Mouse (Mus musculus) midbrain, postnatal 0 days (tissue): ENCODE measurements at regions not wholly inside any gene's neighbourhood (a gene's known extent, or its start where the extent isn't known, plus 50 kb on each side); places are given as distances from the start of the nearest gene placed in this dataset.

Source experiments
- ATAC-seq: fragments of 200-750 bp; cut with Nextera tagmentation; 2 replicates; pipeline ENCODE4 v1.8.0; 2017; ENCODE audit warnings: moderate number of reproducible peaks, mild to moderate bottlenecking, moderate TSS enrichment, moderate library complexity; ENCODE audit not compliant: low FRiP score
- DNase-seq: peaks from one replicate; pipeline ENCODE4 v3.0.0-alpha.2; 2015; ENCODE audit warnings: low spot score
- H3K27ac ChIP-seq: fragments of 300-500 bp; sonication (generic); 2 replicates; pipeline ENCODE4 v1.5.1; 2014; ENCODE audit warnings: low read depth, mild to moderate bottlenecking, low read length, mixed read lengths
- H3K27me3 ChIP-seq: fragments of 300-500 bp; sonication (generic); 2 replicates; pipeline ENCODE4 v1.6.1; 2014; ENCODE audit warnings: low read length, control low read depth, mixed read lengths; ENCODE audit not compliant: insufficient read depth
- H3K36me3 ChIP-seq: fragments of 300-500 bp; sonication (generic); 2 replicates; pipeline ENCODE4 v1.6.1; 2014; ENCODE audit warnings: low read length, control low read depth, mixed read lengths; ENCODE audit not compliant: insufficient read depth
- H3K4me1 ChIP-seq: fragments of 300-500 bp; sonication (generic); 2 replicates; pipeline ENCODE4 v1.6.1; 2014; ENCODE audit warnings: mild to moderate bottlenecking, control low read depth, antibody characterized with exemption, low read length, mixed read lengths; ENCODE audit not compliant: insufficient read depth
- H3K4me2 ChIP-seq: fragments of 300-500 bp; sonication (generic); 2 replicates; pipeline ENCODE4 v1.6.1; 2014; ENCODE audit warnings: low read depth, mild to moderate bottlenecking, low read length, mixed read lengths; ENCODE audit not compliant: poor library complexity, severe bottlenecking
- H3K4me3 ChIP-seq: fragments of 300-500 bp; sonication (generic); 2 replicates; pipeline ENCODE4 v1.5.1; 2014; ENCODE audit warnings: low read depth, mild to moderate bottlenecking, low read length, moderate library complexity
- H3K9ac ChIP-seq: fragments of 300-500 bp; sonication (generic); replicated peaks from 2 replicates; pipeline ENCODE4 v1.6.1; 2014; ENCODE audit warnings: mild to moderate bottlenecking, low read length, moderate library complexity, mixed read lengths; ENCODE audit not compliant: poor library complexity, severe bottlenecking
- H3K9me3 ChIP-seq: fragments of 300-500 bp; sonication (generic); 2 replicates; pipeline ENCODE4 v1.6.1; 2016; ENCODE audit warnings: low read length, control low read depth
- CTCF ChIP-seq: IDR thresholded peaks from 2 replicates; pipeline ENCODE4 v1.5.1; 2016; ENCODE audit warnings: antibody characterized with exemption, mild to moderate bottlenecking
- WGBS: fragments of 180-500 bp; shearing (Covaris S2); extraction: QIAGEN DNeasy Blood & Tissue Kit; methylation state at CpG from one replicate; pipeline ENCODE4 v1.1.7; 2014; 5-methylcytosine and 5-hydroxymethylcytosine counted together

GRCm38 (mm10) chr6:22538254-22538653 is 182.2 kb upstream of the Fam3c start:
- Histone ChIP-seq H3K4me3 (no peak overlapping the region), H3K9me3 (no peaks in the 10 kb centered on the region), H3K4me2 (no peak overlapping the region), H3K27me3 (no peaks in the 10 kb centered on the region), H3K4me1 (no peaks in the 10 kb centered on the region), H3K27ac (no peak overlapping the region), H3K9ac (no peak overlapping the region), H3K36me3 (no peaks in the 10 kb centered on the region)
- TF ChIP-seq CTCF = no peak
- 95% methylated on average over 4 of the region's 4 CpGs for WGBS
- DNase-seq (no peak), ATAC-seq (no peak)

DNA sequence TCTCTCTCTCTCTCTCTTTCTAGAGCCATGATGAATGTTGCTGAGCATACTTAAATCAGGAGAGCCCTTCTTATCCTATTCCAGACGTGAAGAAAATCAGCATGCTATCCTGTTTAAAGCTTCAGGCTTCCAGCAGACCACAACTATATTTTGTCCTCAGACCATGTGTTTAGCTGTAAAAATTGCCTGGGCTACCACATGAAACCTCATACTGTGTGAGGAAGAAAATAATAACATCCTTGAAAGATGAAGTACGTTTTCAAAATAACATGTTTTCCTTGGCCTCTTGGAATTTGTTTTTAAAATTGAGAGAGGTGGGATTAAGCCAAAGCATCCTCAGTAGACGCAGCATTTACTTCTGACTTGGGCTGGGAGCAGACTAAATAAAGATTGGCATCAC is 168.3 kb upstream of the Fam3c start:
- Histone ChIP-seq H3K36me3 (no peaks in the 10 kb centered on the region), H3K9ac (no peak overlapping the region), H3K9me3 (no peaks in the 10 kb centered on the region), H3K4me2 (no peak overlapping the region), H3K27ac (no peak overlapping the region), H3K4me1 (no peaks in the 10 kb centered on the region), H3K27me3 (no peaks in the 10 kb centered on the region), H3K4me3 (no peak overlapping the region)
- DNase-seq = no peak
- no peak for TF ChIP-seq CTCF
- no peak for ATAC-seq
- WGBS = 60% methylated on average over 3 of the region's 3 CpGs

DNA sequence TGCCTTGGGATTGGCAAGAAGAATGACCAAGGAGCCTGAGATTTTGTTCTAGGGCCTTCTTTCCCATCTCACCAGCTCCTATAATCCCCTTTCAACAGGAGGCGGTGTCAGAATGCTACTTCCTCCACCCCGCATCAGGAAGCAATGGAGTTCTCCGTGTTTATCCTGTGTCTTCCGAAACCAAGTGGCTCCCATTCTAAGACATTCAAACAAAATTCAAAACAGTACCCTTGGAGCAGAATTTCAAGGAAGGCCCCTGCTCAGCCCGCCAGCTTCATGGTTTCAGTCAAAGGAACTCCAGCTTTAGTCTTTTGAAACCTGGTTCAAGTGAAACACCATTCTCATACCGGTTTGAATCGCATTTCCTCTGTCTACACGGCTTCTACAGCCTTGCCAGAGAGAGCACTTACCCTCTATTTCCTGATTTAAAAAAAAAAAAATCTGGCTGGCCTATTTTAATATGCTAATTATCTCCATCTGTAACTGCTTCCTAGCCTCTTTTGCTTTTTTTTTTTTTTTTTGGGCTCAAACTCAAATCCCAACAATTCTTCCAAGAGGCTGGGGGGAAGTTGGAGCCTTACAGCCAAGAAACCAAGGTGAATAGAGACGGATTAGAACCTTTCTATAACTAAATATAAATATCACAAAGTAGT is 167.7 kb upstream of the Fam3c start:
- no peaks in the 10 kb centered on the region for H3K36me3 ChIP-seq
- no peak for TF ChIP-seq CTCF
- 74% methylated on average over 9 of the region's 9 CpGs for WGBS
- 0 out of 2 replicates have a peak overlapping the region, but pooled peaks have one; percentile 32 for H3K27ac ChIP-seq
- no peak overlapping the region for H3K4me2 ChIP-seq
- H3K27me3 ChIP-seq = no peaks in the 10 kb centered on the region
- DNase-seq (peak; percentile 37), ATAC-seq (0 out of 2 replicates have a peak, but pooled peaks have one; percentile 41)
- no peaks in the 10 kb centered on the region for H3K9me3 ChIP-seq
- H3K4me1 ChIP-seq = no peaks in the 10 kb centered on the region
- no peak overlapping the region for H3K4me3 ChIP-seq
- no peak overlapping the region for H3K9ac ChIP-seq

- no peak overlapping the region for H3K27ac ChIP-seq
- no peak overlapping the region for H3K4me3 ChIP-seq
- DNase-seq (no peak), ATAC-seq (no peak)
- WGBS = 90% methylated on average over 1 of the region's 1 CpGs
- no peaks in the 10 kb centered on the region for H3K4me1 ChIP-seq
- H3K9ac ChIP-seq = no peak overlapping the region
- no peak for TF ChIP-seq CTCF
- H3K36me3 ChIP-seq = no peaks in the 10 kb centered on the region
- no peak overlapping the region for H3K4me2 ChIP-seq
- H3K9me3 ChIP-seq = no peaks in the 10 kb centered on the region
- H3K27me3 ChIP-seq = no peaks in the 10 kb centered on the region
These were observed 150.8 kb upstream of the Fam3c start for GRCm38 (mm10) chr6:22506871-22507270.

- H3K36me3 ChIP-seq = no peaks in the 10 kb centered on the region
- TF ChIP-seq CTCF = no peak
- H3K9me3 ChIP-seq = no peaks in the 10 kb centered on the region
- H3K27ac ChIP-seq = no peak overlapping the region
- no peak overlapping the region for H3K4me2 ChIP-seq
- DNase-seq = no peak
- no peak overlapping the region for H3K4me3 ChIP-seq
- 79% methylated on average over 9 of the region's 9 CpGs for WGBS
- no peaks in the 10 kb centered on the region for H3K27me3 ChIP-seq
- ATAC-seq = no peak
- H3K9ac ChIP-seq = no peak overlapping the region
- no peaks in the 10 kb centered on the region for H3K4me1 ChIP-seq
These were observed 141.3 kb upstream of the Fam3c start for GRCm38 (mm10) chr6:22497306-22497705.

GRCm38 (mm10) chr6:22496471-22496870 is 140.4 kb upstream of the Fam3c start:
- no peak overlapping the region for H3K9ac ChIP-seq
- no peak overlapping the region for H3K4me2 ChIP-seq
- H3K4me1 ChIP-seq = no peaks in the 10 kb centered on the region
- no peaks in the 10 kb centered on the region for H3K27me3 ChIP-seq
- no peak overlapping the region for H3K4me3 ChIP-seq
- ATAC-seq (no peak), DNase-seq (no peak)
- no peak overlapping the region for H3K27ac ChIP-seq
- 94% methylated on average over 1 of the region's 1 CpGs for WGBS
- no peaks in the 10 kb centered on the region for H3K36me3 ChIP-seq
- peak; percentile 8; the same call in 1 of the 2 replicates for TF ChIP-seq CTCF
- no peaks in the 10 kb centered on the region for H3K9me3 ChIP-seq
